Mouse (Mus musculus): ENCODE measurements around the gene Csrp1.

DNA sequence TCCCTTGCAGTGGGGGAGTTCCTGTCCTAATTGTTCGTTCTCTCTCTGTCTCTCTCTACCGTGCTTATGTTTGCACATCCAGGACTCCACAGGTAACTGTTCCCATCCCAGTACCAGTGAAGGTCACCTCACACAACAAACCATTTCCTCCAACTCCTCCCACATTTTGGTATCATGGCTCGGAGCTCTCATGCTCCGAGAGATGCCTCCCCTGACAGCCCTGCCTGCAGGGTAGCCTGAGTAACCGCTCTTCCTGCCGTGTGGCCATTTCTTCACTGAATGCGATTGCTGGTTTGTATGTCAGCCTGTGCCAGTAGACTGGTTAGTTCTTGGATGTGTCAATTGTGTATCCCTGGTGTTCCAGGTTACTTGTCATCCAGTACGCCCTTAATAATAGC is 51.7 kb downstream of the Csrp1 start:
- no peak for TF ChIP-seq POLR2A (IDR thresholded peaks at IDR 0.05; ENCODE audit: insufficient read depth, low read depth, low read length)
- TF ChIP-seq CTCF (IDR thresholded peaks at IDR 0.05; ENCODE audit: insufficient read depth, low read depth, low read length) = no peak

All from olfactory bulb, adult 2 months (tissue).